Mouse (Mus musculus) spleen, adult 2 months (tissue): Measurements from ENCODE around the gene Cntd1.

Experiments
- CTCF ChIP-seq: fragments of 200-500 bp; IDR thresholded peaks from 2 replicates; pipeline ENCODE4 v1.5.1; 2011; ENCODE audit warnings: mild to moderate bottlenecking, inconsistent platforms; ENCODE audit not compliant: insufficient read depth, insufficient read length, insufficient replicate concordance; ENCODE audit errors: extremely low read depth
- POLR2A ChIP-seq: fragments of 200-500 bp; IDR thresholded peaks from 2 replicates; pipeline ENCODE4 v1.6.1; 2011; ENCODE audit warnings: low read depth, low read length, inconsistent platforms

DNA sequence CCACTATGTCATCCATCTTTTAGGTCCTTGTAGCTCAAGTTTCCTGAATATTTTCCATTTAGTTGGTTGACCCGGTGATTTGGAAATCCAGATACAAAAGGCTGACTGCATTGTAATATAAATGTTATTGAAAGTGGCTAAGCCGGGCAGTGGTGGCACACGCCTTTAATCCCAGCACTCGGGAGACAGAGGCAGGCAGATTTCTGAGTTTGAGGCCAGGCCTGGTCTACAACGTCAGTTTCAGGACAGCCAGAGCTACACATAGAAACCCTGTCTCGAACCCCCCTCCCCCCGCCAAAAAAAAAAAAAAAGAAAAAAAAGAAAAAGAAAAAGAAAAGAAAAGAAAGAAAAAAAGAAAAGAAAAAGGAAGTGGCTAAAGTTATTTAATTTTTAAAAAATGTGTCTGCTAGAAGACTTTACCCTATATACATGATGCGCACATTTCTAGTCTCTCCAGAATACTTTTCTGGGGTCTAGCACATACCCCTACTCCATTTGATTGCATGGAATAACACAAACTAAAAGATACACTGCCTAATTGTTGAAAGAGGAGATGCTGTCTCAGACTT is 36.4 kb downstream of the Cntd1 start:
- TF ChIP-seq POLR2A (no peak), CTCF (no peak)
